Mouse (Mus musculus) embryo, embryonic 10.5 days (tissue): ENCODE data around the gene Igf2bp2.
A peak's percentile ranks its signal among the peaks of the same experiment; 100 is the strongest.

Experiments used
- DNase-seq: peaks from one replicate; pipeline ENCODE4 v3.0.0-alpha.2; 2015; ENCODE audit warnings: low spot score

Gene Igf2bp2

GRCm38 (mm10) chr16:22038554-22038953 is 124.5 kb downstream of the Igf2bp2 start:
- no peak for DNase-seq

- DNase-seq = no peak
Observed at GRCm38 (mm10) chr16:22027474-22027873, 135.6 kb downstream of the Igf2bp2 start.

- DNase-seq = peak; percentile 17
Observed at GRCm38 (mm10) chr16:22022122-22022521, 141.0 kb downstream of the Igf2bp2 start.

GRCm38 (mm10) chr16:22015569-22015968 is 147.5 kb downstream of the Igf2bp2 start:
- DNase-seq = no peak

GRCm38 (mm10) chr16:22009596-22009995 is 153.5 kb downstream of the Igf2bp2 start:
- no peak for DNase-seq

GRCm38 (mm10) chr16:22009099-22009584 is 154.0 kb downstream of the Igf2bp2 start, which contains the start of gene Senp2:
Gene Senp2, plus strand, starts transcription at chr16:22009484.
- DNase-seq = peak; percentile 100
